Mouse (Mus musculus) CH12.LX (cell line): ENCODE measurements around the gene Ap3d1.

ENCODE experiments used
- CTCF ChIP-seq, 2 experiments: IDR thresholded peaks in 1 of 2; conservative IDR thresholded peaks in 1 of 2; 2 replicates each; pipeline ENCODE4 v1.5.1; 2011 to 2012; ENCODE audit warnings: low read depth in 2 of 2, low read length in 2 of 2, improper control_type of control experiment in 1 of 2, inconsistent platforms in 1 of 2, mild to moderate bottlenecking in 1 of 2, moderate library complexity in 1 of 2
- MAFK ChIP-seq: IDR thresholded peaks from 2 replicates; pipeline ENCODE4 v1.6.1; 2011; ENCODE audit warnings: low read length, improper control_type of control experiment; ENCODE audit not compliant: insufficient replicate concordance
- MAX ChIP-seq: IDR thresholded peaks from 2 replicates; pipeline ENCODE4 v1.6.1; 2011; ENCODE audit warnings: low read length, improper control_type of control experiment
- MAZ ChIP-seq: IDR thresholded peaks from 2 replicates; pipeline ENCODE4 v1.6.1; 2012; ENCODE audit warnings: low read depth, mild to moderate bottlenecking, inconsistent platforms, low read length, improper control_type of control experiment, moderate library complexity
- MXI1 ChIP-seq: IDR thresholded peaks from 2 replicates; pipeline ENCODE4 v1.6.1; 2011; ENCODE audit warnings: mild to moderate bottlenecking, low read depth, low read length, improper control_type of control experiment
- NELFE ChIP-seq: IDR thresholded peaks from 2 replicates; pipeline ENCODE4 v1.6.1; 2011; ENCODE audit warnings: low read depth, low read length, improper control_type of control experiment
- RCOR1 ChIP-seq: conservative IDR thresholded peaks from 2 replicates; pipeline ENCODE4 v1.6.1; 2012; ENCODE audit warnings: low read depth, mild to moderate bottlenecking, inconsistent platforms, low read length, improper control_type of control experiment
- USF1 ChIP-seq: IDR thresholded peaks from 2 replicates; pipeline ENCODE4 v1.6.1; 2014; ENCODE audit warnings: low read depth, mild to moderate bottlenecking, inconsistent platforms, low read length, improper control_type of control experiment

- TF ChIP-seq MAZ: no peak
- no peak for TF ChIP-seq MXI1
- TF ChIP-seq CTCF (conservative IDR thresholded peaks at IDR 0.05 in 1 of 2, IDR thresholded peaks at IDR 0.05 in 1 of 2; ENCODE audit: low read depth in 2 of 2, low read length in 2 of 2): no peak
- TF ChIP-seq NELFE: no peak
- TF ChIP-seq RCOR1: no peak
- no peak for TF ChIP-seq USF1
- no peak for TF ChIP-seq MAX
- TF ChIP-seq MAFK: no peak
These were observed 45.5 kb upstream of the Ap3d1 start for GRCm38 (mm10) chr10:80787517-80787916.
